Mouse (Mus musculus) ZHBTc4 (cell line): ENCODE data around the gene Gm11146.

Experiments used
- DNase-seq: peaks from one replicate; pipeline ENCODE4 v3.0.0-alpha.2; 2011; ENCODE audit warnings: low read depth, low spot score

Gene Gm11146

GRCm38 (mm10) chr16:77601994-77602393, at the start of gene Gm11146:
Gene Gm11146, minus strand, starts transcription at chr16:77602094.
- DNase-seq: no peak

DNA sequence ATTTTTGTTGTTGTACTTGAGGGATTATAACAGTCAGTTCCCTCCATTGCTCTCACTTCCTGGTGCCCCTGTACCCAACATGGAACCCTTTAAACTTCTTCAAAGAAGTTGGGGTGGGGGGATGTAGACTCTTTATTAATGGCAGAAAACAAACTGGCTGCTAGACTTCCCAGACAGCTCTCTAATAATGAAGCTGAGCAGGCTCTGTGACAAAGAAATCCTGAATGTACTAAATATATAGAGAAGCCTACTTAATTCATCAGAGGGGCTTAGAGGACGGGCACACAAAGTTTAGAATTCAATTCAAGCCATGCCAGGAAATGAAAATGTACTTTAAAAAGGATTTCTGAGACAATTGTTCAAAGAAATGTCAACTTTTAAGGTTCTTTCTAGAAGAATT, 48.7 kb upstream of the Gm11146 start:
- DNase-seq: no peak

- DNase-seq: no peak
Observed at GRCm38 (mm10) chr16:77649006-77649405, 47.1 kb upstream of the Gm11146 start.

- no peak for DNase-seq
Observed at GRCm38 (mm10) chr16:77648181-77648580, 46.3 kb upstream of the Gm11146 start.

GRCm38 (mm10) chr16:77646146-77646545, 44.3 kb upstream of the Gm11146 start:
- DNase-seq: no peak

DNA sequence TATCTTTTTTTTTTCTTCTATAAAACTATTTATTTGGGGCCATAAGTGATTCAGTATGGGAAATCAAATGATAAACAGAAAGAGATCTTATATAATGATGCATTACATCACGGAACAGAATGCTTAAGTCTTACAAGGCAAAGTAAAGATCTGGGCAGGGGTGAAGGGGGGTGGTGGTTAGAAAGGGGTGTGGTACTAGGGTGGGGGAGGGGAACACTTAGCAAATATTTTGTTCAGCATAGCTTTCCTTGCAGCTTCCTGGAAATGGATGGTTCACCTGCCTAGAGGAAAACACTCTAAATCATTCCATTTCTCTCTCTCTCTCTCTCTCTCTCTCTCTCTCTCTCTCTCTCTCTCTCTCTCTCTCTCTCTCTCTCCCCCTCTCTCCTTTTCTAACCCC, 43.1 kb upstream of the Gm11146 start:
- no peak for DNase-seq

- peak; percentile 74 for DNase-seq
Observed at GRCm38 (mm10) chr16:77643871-77644720, 42.2 kb upstream of the Gm11146 start.

DNA sequence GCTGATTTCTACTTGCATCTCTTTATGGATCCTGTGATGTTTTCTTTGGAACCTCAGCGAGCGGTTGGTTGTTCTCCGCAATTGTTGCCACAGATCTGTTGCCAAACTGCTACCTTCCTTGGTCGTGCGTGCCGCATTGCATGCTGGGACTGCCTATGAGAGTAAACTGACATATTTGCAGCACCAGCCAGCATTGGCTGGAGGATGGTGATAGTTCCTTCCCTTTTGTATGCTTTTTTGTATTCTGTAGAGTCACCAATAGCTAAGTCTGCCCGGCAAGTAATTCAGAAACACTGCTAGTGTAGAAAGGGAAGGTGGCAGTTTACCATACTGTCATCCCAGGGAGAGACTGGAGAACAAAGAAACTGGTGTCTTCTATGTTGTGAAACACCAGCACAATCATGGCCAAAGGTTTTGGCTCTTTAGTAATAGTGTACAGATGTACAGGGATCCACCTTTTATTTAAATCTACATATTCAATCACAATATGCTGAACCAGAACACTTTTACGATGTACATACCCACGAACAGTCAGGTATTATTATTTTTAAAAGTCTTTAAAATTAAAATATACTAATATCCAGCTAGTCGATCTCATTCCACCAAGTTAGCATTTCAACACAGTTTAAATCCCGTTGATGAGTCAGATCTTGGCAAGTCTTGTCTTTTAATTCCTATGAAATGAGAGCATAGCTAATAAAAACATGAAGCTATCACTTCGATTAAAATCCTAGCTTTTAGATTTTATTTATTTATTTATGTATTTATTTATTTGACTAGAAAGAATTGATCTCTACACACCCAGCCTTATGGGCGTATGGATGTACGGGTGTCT, 41.4 kb upstream of the Gm11146 start:
- DNase-seq: no peak

DNA sequence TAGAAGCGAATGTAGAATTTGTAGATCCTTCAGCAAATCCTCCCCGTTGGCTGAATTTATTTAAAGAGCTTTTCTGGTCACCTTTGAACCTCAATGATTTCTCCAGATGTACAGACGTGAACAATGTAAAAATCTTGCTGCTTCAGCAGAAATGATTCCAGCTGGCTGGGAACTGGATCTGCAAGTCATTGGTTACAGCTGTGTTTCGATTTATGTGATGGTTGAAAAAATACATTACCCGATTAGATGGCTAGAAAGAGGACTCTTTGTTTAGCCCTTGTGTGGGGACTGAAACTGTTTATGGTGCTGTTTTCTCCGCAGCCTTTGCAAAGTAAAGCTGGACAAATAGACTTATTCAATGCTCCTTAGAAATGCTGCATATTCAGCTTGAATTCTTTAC, 34.6 kb upstream of the Gm11146 start:
- no peak for DNase-seq

DNA sequence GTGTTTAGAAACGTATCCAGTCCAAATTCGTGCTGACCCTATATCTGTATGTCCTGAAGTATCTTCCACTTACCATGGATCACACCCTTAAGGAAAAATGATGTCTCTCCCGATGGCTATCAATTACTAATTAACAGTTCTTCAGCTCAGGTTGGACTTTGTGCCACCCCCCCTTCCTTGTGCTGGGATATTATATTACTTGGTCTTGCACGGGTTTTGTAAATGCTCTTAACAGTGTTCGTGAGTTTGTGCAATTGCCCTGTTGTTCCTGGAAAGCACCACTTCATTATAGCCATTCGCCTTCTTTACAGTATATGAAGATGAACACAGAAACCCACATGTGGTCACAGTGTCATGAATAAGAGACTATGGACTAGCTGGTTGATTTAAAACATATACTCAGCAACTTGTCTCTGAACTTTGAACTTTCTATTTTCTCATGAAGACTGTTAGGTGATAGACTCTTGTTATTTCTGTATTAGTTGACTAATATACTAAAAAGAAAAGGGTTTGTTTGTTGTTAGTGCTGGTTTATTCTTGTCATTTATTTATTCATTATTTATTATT, 30.5 kb upstream of the Gm11146 start:
- no peak for DNase-seq

- DNase-seq: no peak
Observed at GRCm38 (mm10) chr16:77622681-77623080, 20.8 kb upstream of the Gm11146 start.

DNA sequence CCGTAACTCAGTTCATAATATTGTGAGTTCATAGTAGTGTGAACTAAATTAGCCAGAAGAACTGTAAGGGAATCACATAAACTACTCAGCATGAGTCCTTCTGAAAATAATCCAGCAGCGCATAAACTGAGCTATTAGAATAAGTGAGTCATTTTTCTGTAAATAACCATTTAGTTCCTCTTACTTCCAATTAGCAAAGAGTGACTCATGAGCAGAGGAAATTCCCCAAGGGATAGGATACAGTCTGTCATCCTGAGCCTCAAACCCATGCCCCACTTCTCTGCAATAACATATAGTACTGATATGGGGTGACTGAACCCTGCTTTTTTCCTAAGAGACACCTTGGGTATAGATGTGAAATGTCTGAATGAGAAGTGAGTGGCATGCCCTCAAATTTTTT, 687 bp upstream of the Gm11146 start:
- no peak for DNase-seq

- no peak for DNase-seq
Observed at GRCm38 (mm10) chr16:77598787-77599186, 3.1 kb downstream of the Gm11146 start.

DNA sequence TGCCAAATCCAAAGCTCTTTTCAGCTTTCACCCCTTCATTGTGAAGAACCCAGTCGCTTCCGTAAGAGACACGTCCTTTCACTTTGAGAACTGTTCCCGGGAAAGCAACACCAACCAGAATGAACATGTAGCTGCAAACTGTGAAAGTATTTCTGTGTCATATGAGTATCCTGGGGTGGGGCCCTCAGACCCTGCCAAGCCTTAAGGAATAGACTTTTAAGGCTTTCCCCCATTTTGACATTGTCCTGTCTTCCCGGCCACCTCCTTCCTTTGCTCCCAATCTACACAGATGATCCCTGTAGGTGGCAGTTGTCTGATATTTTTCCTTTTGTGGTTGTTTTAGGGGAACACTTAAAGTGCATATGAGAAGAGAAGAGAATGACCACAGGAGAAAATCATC, 5.3 kb downstream of the Gm11146 start:
- no peak for DNase-seq

- no peak for DNase-seq
Observed at GRCm38 (mm10) chr16:77595661-77596060, 6.2 kb downstream of the Gm11146 start.

DNA sequence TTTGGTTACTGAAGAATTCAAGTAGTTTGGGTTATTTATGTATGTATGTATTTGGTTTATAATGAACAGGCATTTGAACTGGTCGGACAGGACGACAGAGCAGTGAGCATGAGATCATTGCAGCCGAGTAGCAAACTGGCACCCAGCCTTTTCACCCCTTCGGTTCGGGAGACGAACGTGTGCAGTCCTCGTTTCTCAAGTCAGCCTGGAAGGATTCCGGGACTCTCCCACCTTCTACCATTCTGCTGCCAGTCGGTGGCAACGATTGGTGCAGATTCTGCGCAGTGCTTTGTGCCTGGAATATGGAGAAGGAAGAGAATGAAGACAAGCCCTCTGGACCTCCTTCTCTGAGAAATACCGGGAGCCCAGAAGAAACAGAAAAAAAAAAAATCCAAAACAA, 7.3 kb downstream of the Gm11146 start:
- DNase-seq: no peak

DNA sequence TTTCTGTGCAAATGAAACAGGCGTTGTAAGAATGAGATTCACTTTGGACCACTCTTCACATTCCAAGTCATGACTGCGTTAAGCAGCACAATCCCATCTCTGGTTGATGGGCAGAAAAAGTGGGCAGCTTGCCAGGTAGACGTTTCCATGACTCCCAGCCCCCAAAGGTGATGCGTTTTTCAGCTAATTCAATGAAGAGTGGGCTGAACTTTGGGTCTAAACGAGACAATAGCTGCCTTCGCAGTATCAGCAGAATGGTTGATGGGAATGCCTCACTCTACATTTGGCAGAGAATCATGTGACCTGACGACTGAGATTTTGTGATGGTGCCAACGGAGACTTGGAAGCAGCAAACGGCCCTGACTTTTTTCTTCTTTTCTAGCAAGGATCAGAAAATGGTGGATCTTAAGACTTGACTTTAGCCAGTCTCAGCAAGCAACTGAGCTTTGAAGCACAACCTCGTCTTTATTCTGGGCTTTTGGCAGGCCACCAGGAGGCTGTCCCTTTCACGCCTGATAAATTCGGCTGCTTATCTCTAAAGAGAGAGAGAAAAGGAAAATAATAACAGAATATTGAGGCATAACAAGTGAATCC, 8.0 kb downstream of the Gm11146 start:
- peak; percentile 2 for DNase-seq

DNA sequence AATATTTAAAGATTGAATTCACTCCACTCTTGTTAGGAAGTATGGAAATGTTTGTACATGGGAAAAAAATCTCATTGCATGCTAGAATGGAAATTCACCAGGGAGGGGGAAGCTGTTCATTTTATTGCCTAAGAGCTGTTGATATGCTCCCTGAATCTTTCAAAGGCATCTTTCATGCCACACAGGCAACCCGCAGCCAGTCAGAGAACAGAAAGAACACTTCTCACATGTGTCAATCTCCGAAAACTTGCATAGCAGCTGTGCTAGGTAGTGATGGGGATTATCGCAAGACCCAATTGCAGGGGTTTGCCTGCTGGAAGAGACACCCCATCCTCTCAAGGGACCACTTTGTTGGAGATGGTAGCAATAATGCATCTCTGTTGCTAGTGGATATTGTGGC, 8.9 kb downstream of the Gm11146 start:
- DNase-seq: no peak

DNA sequence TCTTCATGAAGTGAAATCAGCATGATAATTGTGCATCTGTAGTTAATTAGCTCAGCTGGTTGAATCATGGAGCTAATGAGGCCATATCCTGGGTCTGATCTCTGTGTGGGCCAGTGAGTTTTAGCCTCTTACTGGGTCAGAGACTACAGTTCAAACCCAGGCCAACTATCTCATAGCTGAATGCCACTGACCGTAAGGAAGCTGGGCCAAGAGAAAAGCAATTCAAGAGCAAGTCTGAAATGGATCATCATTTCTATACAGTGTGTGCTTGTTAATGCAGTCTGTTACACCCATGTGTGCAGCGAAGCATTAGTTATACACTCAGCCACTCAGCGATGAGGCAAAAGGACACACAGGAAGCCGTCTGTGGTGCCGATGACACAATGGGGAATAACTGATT, 28.9 kb downstream of the Gm11146 start:
- no peak for DNase-seq

GRCm38 (mm10) chr16:77569457-77569856, 32.4 kb downstream of the Gm11146 start:
- DNase-seq: no peak

GRCm38 (mm10) chr16:77568384-77568783, 33.5 kb downstream of the Gm11146 start:
- DNase-seq: no peak

- DNase-seq: no peak
Observed at GRCm38 (mm10) chr16:77562852-77563251, 39.0 kb downstream of the Gm11146 start.
